Mouse (Mus musculus) hindbrain, embryonic 12.5 days (tissue): ENCODE data around the gene Scyl2. TPM values are rescaled to one million over a fixed set of nuclear protein-coding genes. Genes with fewer than 3 reads are reported as not detected.

ENCODE experiments used
- ATAC-seq: fragments of 200-750 bp; cut with Nextera tagmentation; 2 replicates; pipeline ENCODE4 v1.8.0; 2017; ENCODE audit warnings: moderate TSS enrichment; ENCODE audit not compliant: low FRiP score
- H3K27ac ChIP-seq: fragments of 300-500 bp; sonication (generic); 2 replicates; pipeline ENCODE4 v1.5.1; 2016; ENCODE audit warnings: mild to moderate bottlenecking
- H3K27me3 ChIP-seq: fragments of 300-500 bp; sonication (generic); 2 replicates; pipeline ENCODE4 v1.6.1; 2016; ENCODE audit warnings: mild to moderate bottlenecking
- H3K36me3 ChIP-seq: fragments of 300-500 bp; sonication (generic); 2 replicates; pipeline ENCODE4 v1.6.1; 2016; ENCODE audit warnings: mild to moderate bottlenecking
- H3K4me1 ChIP-seq: fragments of 300-500 bp; sonication (generic); 2 replicates; pipeline ENCODE4 v1.6.1; 2016
- H3K4me2 ChIP-seq: fragments of 300-500 bp; sonication (generic); replicated peaks from 2 replicates; pipeline ENCODE4 v1.6.1; 2016; ENCODE audit warnings: mild to moderate bottlenecking
- H3K4me3 ChIP-seq: fragments of 300-500 bp; sonication (generic); 2 replicates; pipeline ENCODE4 v1.5.1; 2016; ENCODE audit warnings: mild to moderate bottlenecking
- H3K9ac ChIP-seq: fragments of 300-500 bp; sonication (generic); 2 replicates; pipeline ENCODE4 v1.6.1; 2016; ENCODE audit warnings: mild to moderate bottlenecking, moderate library complexity
- H3K9me3 ChIP-seq: fragments of 300-500 bp; sonication (generic); replicated peaks from 2 replicates; pipeline ENCODE4 v1.6.1; 2016; ENCODE audit warnings: mild to moderate bottlenecking
- WGBS: fragments of 180-500 bp; shearing (Covaris S2); methylation state at CpG from one replicate; pipeline ENCODE4 v1.1.7; 2016; 5-methylcytosine and 5-hydroxymethylcytosine counted together
- polyA plus RNA-seq: library from polyadenylated mRNA; unstranded; fragments of >200 nt; fragmentation: Nextera tagmentation; extraction: Ambion mirVana; gene quantifications from 2 replicates; pipeline ENCODE4 v1.2.1, GENCODE M21; 2016

Scyl2 gene
- polyA plus RNA-seq, 1 experiment from 2014 or later = 11.8 TPM

DNA sequence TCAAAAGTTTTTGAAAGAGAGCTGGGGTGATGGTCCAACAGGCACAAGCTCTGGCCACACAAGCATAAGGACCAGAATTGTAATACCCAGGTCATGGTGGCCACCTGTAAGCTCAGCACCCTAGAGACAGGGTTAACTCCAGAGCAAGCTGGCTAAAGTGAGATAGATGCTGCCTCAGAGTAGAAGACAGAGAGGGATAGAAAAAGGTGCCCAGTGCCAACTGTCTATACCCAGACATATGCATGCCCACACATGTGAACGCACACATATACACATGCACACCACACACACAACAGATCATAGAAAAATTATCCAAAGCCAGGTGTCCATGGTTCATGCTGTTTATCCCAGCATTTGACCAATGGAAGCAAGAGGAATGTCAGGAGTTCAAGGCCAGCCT is 55.5 kb downstream of the Scyl2 start:
- ATAC-seq = no peak
- no peaks in the 10 kb centered on the region for H3K4me1 ChIP-seq
- H3K27me3 ChIP-seq = no peaks in the 10 kb centered on the region
- 94% methylated on average over 1 of the region's 1 CpGs for WGBS
- no peak overlapping the region for H3K4me2 ChIP-seq
- no peak overlapping the region for H3K9ac ChIP-seq
- no peaks in the 10 kb centered on the region for H3K36me3 ChIP-seq
- no peak overlapping the region for H3K4me3 ChIP-seq
- H3K27ac ChIP-seq = no peak overlapping the region
- no peaks in the 10 kb centered on the region for H3K9me3 ChIP-seq

DNA sequence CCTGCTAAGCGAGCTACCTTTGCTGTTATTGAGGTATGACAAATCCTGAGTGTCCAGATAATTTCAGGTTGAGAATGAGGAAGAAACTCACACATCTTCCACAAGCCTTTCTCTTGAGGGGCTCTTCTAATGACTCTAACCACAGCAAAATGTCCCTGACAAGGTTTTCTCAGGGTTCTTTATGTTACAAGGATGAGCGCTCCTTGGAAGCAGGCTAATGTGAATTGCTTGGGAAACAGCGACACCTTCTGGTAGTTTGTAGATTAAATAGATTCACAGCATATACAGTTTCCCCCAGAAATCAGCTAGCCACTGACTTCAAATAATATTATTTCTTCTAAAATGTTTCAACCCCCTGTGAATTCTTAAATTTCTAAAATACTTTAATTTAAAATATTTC is 56.0 kb downstream of the Scyl2 start:
- Histone ChIP-seq H3K4me2 (no peak overlapping the region), H3K4me3 (no peak overlapping the region), H3K27me3 (no peaks in the 10 kb centered on the region), H3K27ac (no peak overlapping the region), H3K9me3 (no peaks in the 10 kb centered on the region), H3K36me3 (no peaks in the 10 kb centered on the region), H3K9ac (no peak overlapping the region), H3K4me1 (no peaks in the 10 kb centered on the region)
- peak; percentile 80 for ATAC-seq
- 33% methylated on average over 3 of the region's 3 CpGs for WGBS

DNA sequence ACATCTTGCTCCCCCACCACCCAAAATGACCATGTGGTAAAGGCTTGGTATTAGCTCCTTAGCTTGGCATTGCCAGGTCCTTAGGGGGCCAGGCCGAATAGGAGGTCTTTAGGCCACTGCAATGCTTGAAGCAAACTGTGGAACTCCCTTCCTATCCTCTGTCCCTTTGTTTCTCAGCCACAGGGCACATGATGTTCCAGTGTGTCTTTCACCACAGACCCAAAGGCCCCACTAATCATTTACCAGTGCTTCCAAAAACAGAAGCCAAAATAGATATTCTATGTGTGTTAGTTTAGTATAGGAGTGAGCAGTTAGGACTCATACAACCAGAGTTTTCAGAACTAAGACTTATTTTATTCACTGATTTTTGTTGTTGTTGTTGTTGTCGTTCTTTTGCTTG is 59.4 kb downstream of the Scyl2 start:
- ATAC-seq = no peak
- no peaks in the 10 kb centered on the region for H3K9me3 ChIP-seq
- H3K4me1 ChIP-seq = no peaks in the 10 kb centered on the region
- no peak overlapping the region for H3K27ac ChIP-seq
- H3K9ac ChIP-seq = no peak overlapping the region
- no peak overlapping the region for H3K4me3 ChIP-seq
- H3K4me2 ChIP-seq = no peak overlapping the region
- no peaks in the 10 kb centered on the region for H3K27me3 ChIP-seq
- 88% methylated on average over 2 of the region's 2 CpGs for WGBS
- H3K36me3 ChIP-seq = no peaks in the 10 kb centered on the region

DNA sequence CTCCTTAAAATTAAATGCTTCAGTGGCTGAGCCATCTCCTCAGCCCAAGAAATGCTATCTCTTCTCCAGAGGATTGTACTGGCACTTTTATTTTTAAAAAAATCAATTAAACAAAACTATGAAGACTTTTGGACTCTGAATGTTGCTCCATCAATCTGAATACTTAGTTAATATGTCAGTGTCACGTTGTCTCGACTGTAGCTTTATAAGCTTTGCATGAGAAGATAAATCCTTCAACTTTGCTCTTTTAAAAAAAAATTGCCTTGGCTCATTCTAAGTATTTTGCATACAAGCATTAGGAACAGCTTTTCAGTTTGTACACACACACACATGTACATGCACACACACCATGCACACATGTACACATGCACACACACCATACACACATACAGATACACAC is 61.9 kb downstream of the Scyl2 start:
- Histone ChIP-seq H3K9me3 (no peaks in the 10 kb centered on the region), H3K4me3 (no peak overlapping the region), H3K4me1 (no peaks in the 10 kb centered on the region), H3K27me3 (0 out of 2 replicates have a peak, but pooled peaks cover 3% of the 10 kb centered on the region), H3K9ac (no peak overlapping the region), H3K4me2 (no peak overlapping the region), H3K36me3 (no peaks in the 10 kb centered on the region), H3K27ac (no peak overlapping the region)
- WGBS = 90% methylated on average over 2 of the region's 2 CpGs
- no peak for ATAC-seq

DNA sequence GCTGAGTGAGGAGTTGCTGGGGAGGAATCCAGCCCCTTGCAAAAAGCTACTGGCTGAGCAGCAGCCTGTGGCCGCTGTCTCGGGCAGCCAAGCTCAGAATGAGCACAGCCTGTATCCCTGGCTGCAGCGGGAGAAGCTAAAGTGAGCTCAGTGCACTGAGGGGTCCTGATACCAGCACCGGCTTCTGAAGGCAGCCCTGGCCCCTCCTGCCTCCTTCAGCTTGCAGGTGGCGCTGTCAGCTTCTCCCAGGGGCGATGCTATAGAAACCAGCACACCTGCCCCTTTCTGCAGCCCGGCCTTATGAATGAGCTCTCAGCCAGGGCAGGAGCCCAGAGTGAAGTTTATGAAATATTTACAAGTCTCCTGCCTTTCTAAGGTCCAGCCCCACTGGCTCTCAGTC is 65.0 kb downstream of the Scyl2 start, which contains the start of gene Slc17a8:
TSS of gene Slc17a8 (minus strand) at position 125 of the 400 bp plus-strand sequence.
- Histone ChIP-seq H3K4me2 (no peak within 1 kb of the TSS), H3K27me3 (0 out of 2 replicates have a peak, but pooled peaks cover 3% of the 10 kb centered on the region), H3K27ac (no peak within 1 kb of the TSS), H3K36me3 (no peaks in the 10 kb centered on the region), H3K9me3 (no peaks in the 10 kb centered on the region), H3K4me1 (no peaks in the 10 kb centered on the region), H3K9ac (no peak within 1 kb of the TSS), H3K4me3 (no peak within 1 kb of the TSS)
- no peak for ATAC-seq
- 25% methylated on average over 7 of the region's 7 CpGs for WGBS

DNA sequence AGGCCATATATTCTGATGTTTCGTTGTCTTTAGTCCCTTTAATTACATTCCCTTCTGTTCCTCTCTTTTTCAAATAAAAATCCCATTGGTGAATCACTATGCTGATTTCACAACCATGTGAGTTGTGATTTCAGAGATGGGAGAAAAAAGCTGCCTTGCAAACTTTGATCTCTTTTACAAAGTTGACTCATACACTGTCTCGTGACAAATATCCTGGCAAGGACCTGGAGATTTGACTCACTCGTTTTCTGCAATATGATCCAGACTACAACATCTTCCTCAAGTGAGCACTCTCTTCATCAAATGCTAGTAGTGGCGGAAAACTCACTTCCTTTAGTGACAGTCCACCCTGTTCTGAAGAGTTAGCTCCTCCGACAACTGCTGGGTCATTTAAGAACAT is 86.8 kb downstream of the Scyl2 start:
- H3K27ac ChIP-seq = no peak overlapping the region
- no peaks in the 10 kb centered on the region for H3K27me3 ChIP-seq
- H3K9me3 ChIP-seq = no peaks in the 10 kb centered on the region
- WGBS = 84% methylated on average over 5 of the region's 5 CpGs
- H3K4me1 ChIP-seq = no peaks in the 10 kb centered on the region
- no peak for ATAC-seq
- no peak overlapping the region for H3K9ac ChIP-seq
- no peaks in the 10 kb centered on the region for H3K36me3 ChIP-seq
- no peak overlapping the region for H3K4me2 ChIP-seq
- H3K4me3 ChIP-seq = no peak overlapping the region

DNA sequence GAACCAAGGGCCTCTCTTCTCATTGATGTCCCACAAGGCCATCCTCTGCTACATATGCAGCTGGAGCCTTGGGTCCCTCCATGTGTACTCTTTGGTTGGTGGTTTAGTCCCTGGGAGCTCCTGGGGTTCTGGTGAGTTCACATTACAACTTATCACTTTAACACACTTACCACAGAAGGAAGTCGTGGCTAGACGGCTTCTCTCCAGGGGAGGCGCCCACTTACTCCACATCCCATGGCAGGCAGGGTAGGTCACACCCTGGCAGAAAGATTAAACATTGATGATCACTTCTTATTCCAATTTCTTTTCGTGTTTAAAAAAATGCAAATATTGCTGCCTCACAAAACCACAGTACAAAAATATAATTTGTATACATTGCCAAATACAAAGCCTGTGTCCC is 88.8 kb downstream of the Scyl2 start:
- H3K4me2 ChIP-seq = no peak overlapping the region
- 0 out of 2 replicates have a peak, but pooled peaks cover 3% of the 10 kb centered on the region for H3K4me1 ChIP-seq
- no peak for ATAC-seq
- no peak overlapping the region for H3K4me3 ChIP-seq
- H3K9ac ChIP-seq = no peak overlapping the region
- no peak overlapping the region for H3K27ac ChIP-seq
- no peaks in the 10 kb centered on the region for H3K36me3 ChIP-seq
- H3K9me3 ChIP-seq = no peaks in the 10 kb centered on the region
- H3K27me3 ChIP-seq = no peaks in the 10 kb centered on the region
- WGBS = 77% methylated on average over 4 of the region's 4 CpGs

DNA sequence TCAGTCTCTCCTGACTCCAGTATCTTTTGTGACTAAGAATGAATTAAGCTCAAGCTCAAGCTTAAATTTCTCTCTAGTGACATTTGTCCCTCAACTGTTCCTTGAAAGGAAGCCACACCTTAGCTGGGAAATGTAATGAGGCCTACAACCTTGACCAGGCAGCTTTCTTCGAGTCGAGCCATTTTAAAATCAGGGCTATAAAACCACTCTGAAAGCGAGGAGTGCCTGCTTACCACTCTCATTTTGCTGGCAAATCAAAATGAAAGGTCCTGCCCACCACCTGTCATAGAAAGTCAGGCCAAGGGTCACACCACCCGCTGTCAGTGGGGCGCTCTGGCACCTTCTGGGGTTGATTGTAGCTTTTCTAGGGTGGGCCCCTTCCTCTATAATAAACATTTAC is 90.2 kb downstream of the Scyl2 start:
- no peak overlapping the region for H3K4me2 ChIP-seq
- no peaks in the 10 kb centered on the region for H3K36me3 ChIP-seq
- no peak overlapping the region for H3K4me3 ChIP-seq
- 88% methylated on average over 5 of the region's 5 CpGs for WGBS
- no peak overlapping the region for H3K9ac ChIP-seq
- no peak for ATAC-seq
- no peak overlapping the region for H3K27ac ChIP-seq
- 0 out of 2 replicates have a peak, but pooled peaks cover 3% of the 10 kb centered on the region for H3K4me1 ChIP-seq
- H3K9me3 ChIP-seq = no peaks in the 10 kb centered on the region
- H3K27me3 ChIP-seq = no peaks in the 10 kb centered on the region

DNA sequence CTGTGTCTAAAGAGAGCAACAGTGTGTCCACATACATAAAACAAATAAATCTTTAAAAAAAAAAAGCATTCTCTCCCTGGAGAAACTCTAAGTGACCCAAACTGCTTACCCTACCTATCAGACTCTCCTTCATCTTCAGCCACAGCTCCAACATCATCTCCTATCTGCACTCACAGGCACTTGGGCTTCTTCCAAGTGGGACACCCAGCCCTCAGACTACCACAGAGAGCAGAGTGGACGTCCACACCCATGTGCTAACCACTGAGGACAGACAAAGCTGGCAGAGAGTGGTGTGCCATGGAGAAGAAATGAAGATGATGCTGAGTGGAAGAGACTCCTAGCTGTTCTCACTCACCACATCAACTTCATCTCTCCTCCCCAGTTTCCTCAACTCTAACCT is 90.6 kb downstream of the Scyl2 start:
- Histone ChIP-seq H3K9me3 (no peaks in the 10 kb centered on the region), H3K36me3 (no peaks in the 10 kb centered on the region), H3K4me3 (no peak overlapping the region), H3K4me1 (0 out of 2 replicates have a peak, but pooled peaks cover 3% of the 10 kb centered on the region), H3K9ac (no peak overlapping the region), H3K4me2 (no peak overlapping the region), H3K27ac (no peak overlapping the region), H3K27me3 (no peaks in the 10 kb centered on the region)
- 75% methylated on average over 1 of the region's 1 CpGs for WGBS
- ATAC-seq = no peak

DNA sequence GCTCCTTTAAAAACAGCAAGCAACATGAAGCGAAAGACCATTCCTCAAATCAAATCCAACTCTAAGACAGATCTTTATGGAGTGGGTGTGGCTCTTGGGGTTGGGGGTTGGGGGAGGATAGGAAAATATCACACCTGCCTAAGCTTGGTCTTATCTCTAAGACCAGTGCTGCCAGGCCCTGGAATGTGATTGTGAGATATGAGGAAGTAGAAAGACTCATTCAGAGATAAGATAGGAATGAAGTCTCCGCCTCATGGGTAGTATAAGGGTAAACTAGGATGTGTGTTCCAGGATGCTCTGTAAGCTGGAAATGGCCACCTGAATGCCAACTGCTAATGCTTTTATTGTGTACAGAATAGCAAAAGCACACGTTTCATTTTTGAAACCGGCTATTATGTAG is 91.8 kb downstream of the Scyl2 start:
- H3K4me2 ChIP-seq = no peak overlapping the region
- H3K36me3 ChIP-seq = no peaks in the 10 kb centered on the region
- no peak overlapping the region for H3K4me3 ChIP-seq
- no peak overlapping the region for H3K9ac ChIP-seq
- WGBS = 92% methylated on average over 4 of the region's 4 CpGs
- no peak overlapping the region for H3K27ac ChIP-seq
- H3K4me1 ChIP-seq = 0 out of 2 replicates have a peak, but pooled peaks cover 3% of the 10 kb centered on the region
- no peak for ATAC-seq
- H3K27me3 ChIP-seq = no peaks in the 10 kb centered on the region
- no peaks in the 10 kb centered on the region for H3K9me3 ChIP-seq

DNA sequence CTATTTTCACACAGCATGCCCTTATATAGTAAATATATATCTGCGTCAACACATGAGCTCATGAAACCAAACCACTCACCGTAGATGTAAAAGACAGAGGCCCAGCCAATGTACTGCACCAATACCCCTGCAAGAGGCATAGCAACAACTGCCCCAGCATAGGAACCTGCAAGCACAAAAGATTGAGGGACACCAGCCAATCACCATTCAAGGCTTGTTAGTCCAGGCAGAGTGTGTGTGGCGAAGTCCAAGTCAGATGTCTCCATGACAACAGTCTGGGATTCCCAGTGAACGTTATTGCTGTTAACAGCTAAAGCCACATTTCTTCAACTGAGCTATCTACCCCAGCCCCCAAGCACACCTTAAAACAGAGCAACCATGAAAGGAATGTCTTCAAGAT is 93.3 kb downstream of the Scyl2 start:
- peak; percentile 50; the same call in 1 of the 2 replicates for ATAC-seq
- no peaks in the 10 kb centered on the region for H3K36me3 ChIP-seq
- H3K9ac ChIP-seq = no peak overlapping the region
- 45% methylated on average over 4 of the region's 4 CpGs for WGBS
- no peak overlapping the region for H3K4me3 ChIP-seq
- H3K27me3 ChIP-seq = no peaks in the 10 kb centered on the region
- no peak overlapping the region for H3K4me2 ChIP-seq
- no peaks in the 10 kb centered on the region for H3K9me3 ChIP-seq
- H3K27ac ChIP-seq = no peak overlapping the region
- H3K4me1 ChIP-seq = 0 out of 2 replicates have a peak, but pooled peaks cover 3% of the 10 kb centered on the region

DNA sequence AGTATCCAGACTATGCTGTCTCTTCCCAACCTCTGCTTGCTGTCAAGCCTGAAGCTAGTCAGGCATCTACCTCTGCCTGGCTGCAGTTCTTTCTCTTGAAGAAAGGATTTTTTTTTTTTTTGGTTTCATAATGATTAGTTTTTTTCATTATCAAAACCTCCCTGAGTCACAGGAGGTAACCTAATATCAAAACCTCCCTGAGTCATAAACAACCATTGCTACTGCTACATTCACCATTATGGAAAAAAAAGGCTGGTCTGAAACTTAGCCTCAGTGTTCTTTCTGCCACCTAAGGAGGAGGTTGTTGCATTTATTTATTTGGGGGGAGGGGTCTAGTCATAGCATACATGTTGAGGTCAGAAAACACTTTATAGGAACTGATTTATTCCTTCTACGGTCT is 96.2 kb downstream of the Scyl2 start:
- H3K4me1 ChIP-seq = 0 out of 2 replicates have a peak, but pooled peaks cover 3% of the 10 kb centered on the region
- H3K27ac ChIP-seq = no peak overlapping the region
- no peaks in the 10 kb centered on the region for H3K27me3 ChIP-seq
- 97% methylated on average over 1 of the region's 1 CpGs for WGBS
- no peak overlapping the region for H3K4me3 ChIP-seq
- H3K9me3 ChIP-seq = no peaks in the 10 kb centered on the region
- no peak overlapping the region for H3K4me2 ChIP-seq
- no peak for ATAC-seq
- no peak overlapping the region for H3K9ac ChIP-seq
- no peaks in the 10 kb centered on the region for H3K36me3 ChIP-seq
